Mouse (Mus musculus): Measurements from ENCODE around the gene Pik3r1. TPM values are rescaled to one million over a fixed set of nuclear protein-coding genes. Genes with fewer than 3 reads are reported as not detected.

The Pik3r1 gene
- total and polyA plus RNA-seq, 3 experiments = 23.7 to 132 (median 111) TPM

DNA sequence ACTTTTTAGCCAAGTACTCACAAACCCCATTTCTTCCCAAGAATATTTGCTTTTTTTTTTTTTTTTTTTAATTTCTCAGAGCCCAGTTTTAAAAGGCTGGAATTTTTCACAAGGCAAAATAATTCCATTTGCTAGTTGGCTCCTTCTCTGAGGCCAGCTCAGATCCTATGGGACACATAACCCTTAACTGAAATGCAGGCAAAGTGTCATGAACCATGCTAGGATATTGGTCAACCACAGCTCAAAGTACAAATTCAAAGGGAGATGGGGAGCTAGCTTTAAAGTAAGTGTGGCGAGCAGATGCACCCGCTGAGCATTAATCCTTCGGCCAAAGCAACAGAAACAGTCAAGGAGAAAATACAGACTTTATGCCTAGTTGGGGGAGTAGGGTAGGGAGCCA is 39.7 kb downstream of the Pik3r1 start:
- no peak overlapping the region for H3K4me3 ChIP-seq
- H3K4me1 ChIP-seq (ENCODE audit: control insufficient read depth, insufficient read depth, low read length) = peaks cover 23% of the 10 kb centered on the region
- H3K9ac ChIP-seq (ENCODE audit: low read depth, low read length) = no peak overlapping the region
- H3K79me2 ChIP-seq (replicated peaks; ENCODE audit: control insufficient read depth, insufficient read depth, low read length) = peaks cover 4% of the 10 kb centered on the region
- no peak for DNase-seq
- TF ChIP-seq EP300 (IDR thresholded peaks at IDR 0.05; ENCODE audit: insufficient read depth, low read depth, low read length) = no peak
- no peak for TF ChIP-seq CTCF (IDR thresholded peaks at IDR 0.05)
- no peak for TF ChIP-seq POLR2A (IDR thresholded peaks at IDR 0.05; ENCODE audit: insufficient read depth, low read depth, low read length)
- peak overlapping the region; percentile 42 for H3K27ac ChIP-seq
- peaks cover 18% of the 10 kb centered on the region for H3K36me3 ChIP-seq (ENCODE audit: control insufficient read depth, insufficient read depth, low read length)
- 78% methylated on average over 3 of the region's 3 CpGs for WGBS
- intact Hi-C loops (cut with DNase I) = loop anchor here (10.0 kb wide), 2 partner anchors 507 to 917 kb away; no protein-coding TSS in a partner anchor
- no peaks in the 10 kb centered on the region for H3K27me3 ChIP-seq (ENCODE audit: control insufficient read depth, insufficient read depth, low read length)

- H3K4me1 ChIP-seq (ENCODE audit: control insufficient read depth, insufficient read depth, low read length) = peaks cover 22% of the 10 kb centered on the region
- no peak overlapping the region for H3K9ac ChIP-seq (ENCODE audit: low read depth, low read length)
- DNase-seq = no peak
- H3K79me2 ChIP-seq (replicated peaks; ENCODE audit: control insufficient read depth, insufficient read depth, low read length) = peaks cover 4% of the 10 kb centered on the region
- intact Hi-C loops (cut with DNase I) = loop anchor here (10.0 kb wide), 2 partner anchors 507 to 917 kb away; no protein-coding TSS in a partner anchor
- 66% methylated on average over 5 of the region's 5 CpGs for WGBS
- no peaks in the 10 kb centered on the region for H3K27me3 ChIP-seq (ENCODE audit: control insufficient read depth, insufficient read depth, low read length)
- peaks cover 20% of the 10 kb centered on the region for H3K36me3 ChIP-seq (ENCODE audit: control insufficient read depth, insufficient read depth, low read length)
- H3K27ac ChIP-seq = no peak overlapping the region; the same call in 1 of the 2 replicates
- TF ChIP-seq EP300 (IDR thresholded peaks at IDR 0.05; ENCODE audit: insufficient read depth, low read depth, low read length) (no peak), CTCF (IDR thresholded peaks at IDR 0.05) (no peak), POLR2A (IDR thresholded peaks at IDR 0.05; ENCODE audit: insufficient read depth, low read depth, low read length) (no peak)
- no peak overlapping the region for H3K4me3 ChIP-seq
Measured at GRCm38 (mm10) chr13:101727837-101728236, 40.2 kb downstream of the Pik3r1 start.

- intact Hi-C loops (cut with DNase I) = loop anchor here (10.0 kb wide), 2 partner anchors 508 to 918 kb away; no protein-coding TSS in a partner anchor
- 85% methylated on average over 3 of the region's 3 CpGs for WGBS
- peaks cover 4% of the 10 kb centered on the region for H3K79me2 ChIP-seq (replicated peaks; ENCODE audit: control insufficient read depth, insufficient read depth, low read length)
- no peak for TF ChIP-seq EP300 (IDR thresholded peaks at IDR 0.05; ENCODE audit: insufficient read depth, low read depth, low read length)
- TF ChIP-seq POLR2A (IDR thresholded peaks at IDR 0.05; ENCODE audit: insufficient read depth, low read depth, low read length) = no peak
- TF ChIP-seq CTCF (IDR thresholded peaks at IDR 0.05) = no peak
- peaks cover 23% of the 10 kb centered on the region for H3K36me3 ChIP-seq (ENCODE audit: control insufficient read depth, insufficient read depth, low read length)
- no peak overlapping the region for H3K9ac ChIP-seq (ENCODE audit: low read depth, low read length)
- no peak overlapping the region; the same call in 1 of the 2 replicates for H3K27ac ChIP-seq
- H3K27me3 ChIP-seq (ENCODE audit: control insufficient read depth, insufficient read depth, low read length) = no peaks in the 10 kb centered on the region
- no peak overlapping the region for H3K4me3 ChIP-seq
- no peak for DNase-seq
- peaks cover 28% of the 10 kb centered on the region for H3K4me1 ChIP-seq (ENCODE audit: control insufficient read depth, insufficient read depth, low read length)
Measured at GRCm38 (mm10) chr13:101726922-101727321, 41.1 kb downstream of the Pik3r1 start.

DNA sequence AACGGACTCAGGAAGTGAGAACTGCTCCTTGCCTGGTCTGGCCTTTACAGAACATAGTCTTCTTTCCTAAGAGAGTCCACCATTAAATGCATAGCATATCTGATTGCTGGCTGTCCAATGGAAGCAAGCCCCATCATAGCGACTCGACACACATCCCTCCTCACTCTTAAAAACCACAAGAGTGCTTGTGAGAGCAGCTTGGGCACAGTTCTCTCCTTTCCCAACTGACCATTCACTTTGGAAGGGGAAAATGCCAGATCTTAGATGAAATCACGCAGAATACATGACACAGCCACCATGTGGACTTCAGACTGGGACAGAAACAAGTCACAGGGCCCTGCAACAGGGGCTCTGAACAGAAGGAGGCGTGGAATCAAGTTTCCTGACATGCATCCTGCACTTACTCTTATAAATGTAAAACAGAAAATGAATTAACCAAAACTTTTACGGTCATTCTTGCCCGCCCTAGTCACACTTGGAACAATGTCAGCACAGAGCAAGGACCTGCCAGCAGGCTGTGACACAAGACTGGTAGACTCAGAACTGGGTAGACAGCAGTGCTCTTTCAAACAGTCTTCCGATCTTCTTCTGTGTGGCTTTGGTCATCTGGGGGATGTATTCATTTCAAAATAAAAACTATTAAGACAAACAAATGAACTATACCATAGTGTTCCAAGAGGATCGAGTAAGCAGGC is 46.0 kb downstream of the Pik3r1 start:
- no peak for DNase-seq
- Histone ChIP-seq H3K9ac (ENCODE audit: low read depth, low read length) (no peak overlapping the region), H3K36me3 (ENCODE audit: control insufficient read depth, insufficient read depth, low read length) (peaks cover 31% of the 10 kb centered on the region), H3K27ac (peak overlapping the region; percentile 36; the same call in 1 of the 2 replicates), H3K4me3 (no peak overlapping the region), H3K27me3 (ENCODE audit: control insufficient read depth, insufficient read depth, low read length) (no peaks in the 10 kb centered on the region), H3K79me2 (replicated peaks; ENCODE audit: control insufficient read depth, insufficient read depth, low read length) (no peaks in the 10 kb centered on the region; the same call in 1 of the 2 replicates), H3K4me1 (ENCODE audit: control insufficient read depth, insufficient read depth, low read length) (peaks cover 24% of the 10 kb centered on the region)
- TF ChIP-seq CTCF (IDR thresholded peaks at IDR 0.05) (no peak), EP300 (IDR thresholded peaks at IDR 0.05; ENCODE audit: insufficient read depth, low read depth, low read length) (no peak), POLR2A (IDR thresholded peaks at IDR 0.05; ENCODE audit: insufficient read depth, low read depth, low read length) (no peak)
- WGBS = 57% methylated on average over 9 of the region's 9 CpGs
- intact Hi-C loops (cut with DNase I) = loop anchor here (10.0 kb wide), 2 partner anchors 513 to 923 kb away; no protein-coding TSS in a partner anchor

DNA sequence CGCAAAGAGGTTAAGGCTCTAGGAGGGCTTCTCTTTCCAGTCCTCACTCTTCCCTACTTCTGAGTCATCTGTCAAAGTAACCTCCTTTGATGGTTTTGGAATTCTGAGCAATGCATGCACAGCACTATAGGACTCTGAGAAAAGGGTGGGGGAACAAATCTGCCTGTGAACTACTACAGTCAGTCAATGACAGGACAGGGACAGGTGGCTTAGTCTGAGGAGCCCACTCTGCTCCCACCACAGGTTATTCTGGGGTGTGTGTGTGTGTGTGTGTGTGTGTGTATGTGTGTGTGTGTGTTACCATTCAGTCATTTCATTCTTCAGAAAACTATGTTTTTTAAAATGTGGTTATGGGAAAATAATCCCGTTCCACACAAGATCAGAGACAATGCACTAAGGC is 46.9 kb downstream of the Pik3r1 start:
- peaks cover 30% of the 10 kb centered on the region for H3K36me3 ChIP-seq (ENCODE audit: control insufficient read depth, insufficient read depth, low read length)
- H3K9ac ChIP-seq (ENCODE audit: low read depth, low read length) = no peak overlapping the region
- no peaks in the 10 kb centered on the region for H3K27me3 ChIP-seq (ENCODE audit: control insufficient read depth, insufficient read depth, low read length)
- no peaks in the 10 kb centered on the region; the same call in 1 of the 2 replicates for H3K79me2 ChIP-seq (replicated peaks; ENCODE audit: control insufficient read depth, insufficient read depth, low read length)
- H3K27ac ChIP-seq = no peak overlapping the region
- TF ChIP-seq CTCF (IDR thresholded peaks at IDR 0.05) = no peak
- no peak for DNase-seq
- H3K4me1 ChIP-seq (ENCODE audit: control insufficient read depth, insufficient read depth, low read length) = peaks cover 24% of the 10 kb centered on the region
- 96% methylated on average over 1 of the region's 2 CpGs for WGBS
- no peak overlapping the region for H3K4me3 ChIP-seq
- intact Hi-C loops (cut with DNase I) = loop anchor here (10.0 kb wide), 2 partner anchors 514 to 924 kb away; no protein-coding TSS in a partner anchor

GRCm38 (mm10) chr13:101719312-101719870 is 48.6 kb downstream of the Pik3r1 start:
- intact Hi-C loops (cut with DNase I) = loop anchor here (2.0 kb wide), 1 partner anchor 49 kb away; the partner anchor contains the start of gene Pik3r1
- 7% methylated on average over 11 of the region's 11 CpGs for WGBS
- H3K27ac ChIP-seq = peak overlapping the region; percentile 53
- H3K4me1 ChIP-seq (ENCODE audit: control insufficient read depth, insufficient read depth, low read length) = peaks cover 20% of the 10 kb centered on the region
- TF ChIP-seq CTCF (IDR thresholded peaks at IDR 0.05) = peak; percentile 85
- TF ChIP-seq POLR2A (IDR thresholded peaks at IDR 0.05; ENCODE audit: insufficient read depth, low read depth, low read length) = no peak
- peak; percentile 60; the same call in 1 of the 2 replicates for TF ChIP-seq EP300 (IDR thresholded peaks at IDR 0.05; ENCODE audit: insufficient read depth, low read depth, low read length)
- H3K9ac ChIP-seq (ENCODE audit: low read depth, low read length) = no peak overlapping the region
- H3K27me3 ChIP-seq (ENCODE audit: control insufficient read depth, insufficient read depth, low read length) = no peaks in the 10 kb centered on the region
- H3K79me2 ChIP-seq (replicated peaks; ENCODE audit: control insufficient read depth, insufficient read depth, low read length) = peaks cover 2% of the 10 kb centered on the region
- H3K36me3 ChIP-seq (ENCODE audit: control insufficient read depth, insufficient read depth, low read length) = peaks cover 31% of the 10 kb centered on the region
- DNase-seq = peak; percentile 77 to 82
- H3K4me3 ChIP-seq = peak overlapping the region; percentile 9

Data from heart, adult 2 months (tissue).